Mouse (Mus musculus): ENCODE data around the gene Olfr1201.

DNA sequence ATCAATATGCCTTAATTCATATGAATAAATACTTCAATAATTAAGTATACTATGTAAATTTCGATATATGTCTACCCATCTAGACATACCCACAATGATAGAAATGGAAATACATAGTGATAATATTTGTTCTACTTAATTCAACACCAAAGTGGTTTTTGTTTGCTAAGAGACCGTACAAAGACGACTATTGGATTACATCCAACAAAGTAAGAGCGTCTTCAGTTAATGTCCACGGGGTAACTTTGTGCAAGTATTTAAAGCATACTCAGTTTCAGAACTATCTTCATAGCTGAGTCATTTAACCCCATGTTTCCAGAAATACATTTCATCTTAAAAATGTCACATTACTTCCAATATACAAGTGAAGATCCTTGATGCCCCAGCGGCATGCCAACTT lies at the start of gene Olfr1201:
- TF ChIP-seq CTCF (IDR thresholded peaks at IDR 0.05; ENCODE audit: low read depth, low read length) = no peak
- no peak for TF ChIP-seq EP300 (IDR thresholded peaks at IDR 0.05; ENCODE audit: insufficient read depth, low read depth, low read length)
